Mouse (Mus musculus) liver, embryonic 14.5 days (tissue): ENCODE results near the gene P2ry6. TPM values are rescaled to one million over a fixed set of nuclear protein-coding genes. Genes with fewer than 3 reads are reported as not detected.

ENCODE experiments used
- ATAC-seq: fragments of 200-750 bp; cut with Nextera tagmentation; 2 replicates; pipeline ENCODE4 v1.8.0; 2017; ENCODE audit warnings: moderate number of reproducible peaks, mild to moderate bottlenecking, moderate library complexity; ENCODE audit not compliant: insufficient read depth
- DNase-seq, 3 experiments: peaks; one replicate each; pipeline ENCODE4 v3.0.0-alpha.2; 2012 to 2013; ENCODE audit warnings: low read depth in 3 of 3, low spot score in 3 of 3
- H3K27ac ChIP-seq: fragments of 300-500 bp; sonication (generic); 2 replicates; pipeline ENCODE4 v1.5.1; 2014; ENCODE audit warnings: moderate library complexity, mild to moderate bottlenecking, control low read depth, inconsistent platforms
- H3K27me3 ChIP-seq: fragments of 300-500 bp; sonication (generic); 2 replicates; pipeline ENCODE4 v1.6.1; 2014; ENCODE audit warnings: mild to moderate bottlenecking, low read length, moderate library complexity; ENCODE audit not compliant: control insufficient read depth, insufficient read depth
- H3K36me3 ChIP-seq: fragments of 300-500 bp; sonication (generic); replicated peaks from 2 replicates; pipeline ENCODE4 v1.6.1; 2014; ENCODE audit warnings: low read depth; ENCODE audit not compliant: control insufficient read depth, insufficient read depth
- H3K4me1 ChIP-seq, 2 experiments: fragments of 200-500 bp in 1 of 2; fragments of 300-500 bp in 1 of 2; sonication (generic) in 1 of 2; replicated peaks; 2 replicates each; pipeline ENCODE4 v1.6.1; 2012 to 2014; ENCODE audit warnings: antibody characterized with exemption in 1 of 2, inconsistent platforms in 1 of 2, low read length in 1 of 2; ENCODE audit not compliant: control insufficient read depth in 2 of 2, insufficient read depth in 2 of 2
- H3K4me2 ChIP-seq: fragments of 300-500 bp; sonication (generic); 2 replicates; pipeline ENCODE4 v1.6.1; 2014; ENCODE audit warnings: low read depth, mild to moderate bottlenecking, control low read depth, moderate library complexity
- H3K4me3 ChIP-seq, 2 experiments: fragments of 200-500 bp in 1 of 2; fragments of 300-500 bp in 1 of 2; sonication (generic) in 1 of 2; 2 replicates each; pipeline ENCODE4 v1.5.1; 2012 to 2014; ENCODE audit warnings: low read depth in 2 of 2, low read length in 2 of 2, mild to moderate bottlenecking in 2 of 2, control low read depth in 1 of 2, inconsistent platforms in 1 of 2, moderate library complexity in 1 of 2; ENCODE audit not compliant: insufficient read depth in 1 of 2
- H3K9ac ChIP-seq: fragments of 300-500 bp; sonication (generic); replicated peaks from 2 replicates; pipeline ENCODE4 v1.6.1; 2014; ENCODE audit warnings: mild to moderate bottlenecking, control low read depth, moderate library complexity
- H3K9me3 ChIP-seq: fragments of 300-500 bp; sonication (generic); 2 replicates; pipeline ENCODE4 v1.6.1; 2016; ENCODE audit warnings: low read length, mixed read lengths; ENCODE audit not compliant: control insufficient read depth
- CTCF ChIP-seq: IDR thresholded peaks from 2 replicates; pipeline ENCODE4 v1.5.1; 2016; ENCODE audit warnings: antibody characterized with exemption, low read depth, control low read depth
- EP300 ChIP-seq: IDR thresholded peaks from 2 replicates; pipeline ENCODE4 v1.6.1; 2016; ENCODE audit warnings: antibody characterized with exemption, low read depth
- WGBS: fragments of 180-500 bp; shearing (Covaris S2); extraction: QIAGEN DNeasy Blood & Tissue Kit; methylation state at CpG from one replicate; pipeline ENCODE4 v1.1.7; 2014; ENCODE audit not compliant: insufficient replicate concordance; 5-methylcytosine and 5-hydroxymethylcytosine counted together
- polyA plus RNA-seq, 2 experiments: library from polyadenylated mRNA; depleted of rRNA in 1 of 2; stranded (reverse) in 1 of 2; unstranded in 1 of 2; fragments of >200 nt; fragmentation: Nextera tagmentation in 1 of 2; extraction: Ambion mirVana in 1 of 2; gene quantifications; 2 replicates each; pipeline versions ENCODE4 v1.2.1 to v1.2.3; 2012 to 2014

The P2ry6 gene
- polyA plus RNA-seq, 2 experiments, result 2.0 to 2.9 TPM

DNA sequence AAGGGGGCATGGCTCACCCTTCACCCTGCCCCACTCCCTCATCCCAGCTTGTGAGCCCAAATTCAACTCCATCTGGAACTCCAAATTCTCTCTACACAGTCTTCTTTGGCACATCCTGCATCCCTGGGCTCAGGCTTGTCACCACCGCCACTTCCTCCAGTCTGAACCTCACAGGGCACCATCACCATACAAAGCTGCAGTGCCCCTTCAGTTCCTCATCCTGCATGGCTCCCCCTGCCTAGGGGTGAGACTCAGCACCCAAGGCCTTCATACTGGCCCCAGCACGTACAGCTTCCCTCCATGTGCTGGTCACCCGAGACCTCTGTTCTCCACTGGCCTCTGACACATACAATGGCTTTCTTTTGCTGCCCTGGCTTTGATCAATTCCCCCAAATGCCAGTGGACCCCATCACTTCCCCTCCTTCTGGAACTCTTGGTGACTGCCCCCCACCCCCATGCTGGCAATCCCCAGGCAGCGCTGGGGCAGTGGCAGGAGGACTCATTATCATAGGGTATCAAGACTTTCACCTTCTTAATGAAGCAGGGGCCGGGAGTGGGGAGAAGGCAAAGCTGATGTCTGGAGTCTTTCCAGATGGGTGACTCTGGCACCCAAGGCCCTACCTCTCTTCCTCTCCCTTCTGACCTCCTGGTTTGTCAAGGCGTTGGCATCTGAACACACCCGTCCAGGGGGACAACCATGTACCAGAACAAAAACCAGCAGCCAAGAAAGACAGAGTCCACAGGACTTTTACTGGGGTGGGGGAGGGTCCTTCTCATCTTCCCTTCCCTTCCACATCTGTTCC is 55.2 kb downstream of the P2ry6 start:
- 62% methylated on average over 7 of the region's 7 CpGs for WGBS
- Histone ChIP-seq H3K4me2 (no peak overlapping the region), H3K36me3 (no peaks in the 10 kb centered on the region), H3K4me3 (no peak overlapping the region), H3K27ac (no peak overlapping the region), H3K9ac (no peak overlapping the region), H3K4me1 (peaks cover 0 to 3% of the 10 kb centered on the region in 2 experiments; a peak in 2 of 4 replicates), H3K9me3 (no peaks in the 10 kb centered on the region), H3K27me3 (no peaks in the 10 kb centered on the region)
- DNase-seq (no peak), ATAC-seq (no peak)
- no peak for TF ChIP-seq EP300

DNA sequence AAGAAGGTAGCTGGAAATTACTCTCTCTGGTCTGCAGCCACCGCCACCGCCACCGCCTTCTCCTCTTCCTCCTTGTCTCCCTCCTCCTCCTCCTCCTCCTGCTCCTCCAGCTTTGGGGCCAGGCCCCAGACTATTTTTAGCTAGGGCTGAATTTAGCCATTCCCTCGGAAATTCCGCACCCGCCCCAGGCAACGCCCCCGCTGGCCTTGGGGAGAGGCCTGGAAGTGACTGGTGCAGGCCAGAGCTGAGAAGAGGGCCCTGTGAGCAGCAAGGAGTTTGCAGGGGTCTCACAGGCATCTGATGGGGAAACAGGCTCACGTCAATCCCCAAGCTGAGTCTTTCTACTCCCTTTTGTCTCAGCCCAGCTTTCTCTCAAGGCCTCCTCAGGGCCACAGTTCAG is 56.3 kb downstream of the P2ry6 start:
- 49% methylated on average over 9 of the region's 9 CpGs for WGBS
- H3K4me3 ChIP-seq, result no peak overlapping the region
- no peak for TF ChIP-seq EP300
- TF ChIP-seq CTCF, result no peak
- H3K4me1 ChIP-seq, result peaks cover 0 to 4% of the 10 kb centered on the region in 2 experiments; a peak in 2 of 4 replicates
- no peaks in the 10 kb centered on the region for H3K9me3 ChIP-seq
- no peak overlapping the region for H3K4me2 ChIP-seq
- H3K36me3 ChIP-seq, result no peaks in the 10 kb centered on the region
- H3K27me3 ChIP-seq, result no peaks in the 10 kb centered on the region
- no peak overlapping the region for H3K9ac ChIP-seq
- no peak for DNase-seq
- ATAC-seq, result no peak
- no peak overlapping the region for H3K27ac ChIP-seq

DNA sequence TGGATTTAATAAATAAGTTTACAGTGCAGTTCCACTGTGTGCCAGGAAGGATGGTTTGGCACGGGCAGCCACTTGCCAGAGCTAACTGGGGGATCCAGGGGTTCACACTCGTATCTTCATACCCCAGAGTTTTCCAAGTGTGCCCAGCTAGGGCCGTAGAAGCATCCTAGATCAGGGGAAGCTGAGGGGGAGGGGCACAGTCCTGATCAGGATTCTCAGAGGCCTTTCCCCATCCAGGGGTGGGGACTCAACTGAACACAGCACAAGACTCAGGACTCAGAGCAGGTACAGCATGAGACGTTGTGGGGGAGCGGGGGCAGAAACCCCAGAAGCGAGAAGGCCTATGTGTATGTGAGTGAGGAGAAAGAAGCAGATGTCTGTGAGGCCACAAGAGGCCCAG is 56.7 kb downstream of the P2ry6 start:
- DNase-seq (no peak), ATAC-seq (no peak)
- H3K4me2 ChIP-seq, result no peak overlapping the region
- no peaks in the 10 kb centered on the region for H3K36me3 ChIP-seq
- TF ChIP-seq EP300 (no peak), CTCF (no peak)
- H3K27ac ChIP-seq, result no peak overlapping the region
- H3K4me1 ChIP-seq, result peaks cover 0 to 4% of the 10 kb centered on the region in 2 experiments; a peak in 2 of 4 replicates
- no peaks in the 10 kb centered on the region for H3K27me3 ChIP-seq
- H3K4me3 ChIP-seq, result no peak overlapping the region
- no peak overlapping the region for H3K9ac ChIP-seq
- 60% methylated on average over 6 of the region's 6 CpGs for WGBS
- no peaks in the 10 kb centered on the region for H3K9me3 ChIP-seq

DNA sequence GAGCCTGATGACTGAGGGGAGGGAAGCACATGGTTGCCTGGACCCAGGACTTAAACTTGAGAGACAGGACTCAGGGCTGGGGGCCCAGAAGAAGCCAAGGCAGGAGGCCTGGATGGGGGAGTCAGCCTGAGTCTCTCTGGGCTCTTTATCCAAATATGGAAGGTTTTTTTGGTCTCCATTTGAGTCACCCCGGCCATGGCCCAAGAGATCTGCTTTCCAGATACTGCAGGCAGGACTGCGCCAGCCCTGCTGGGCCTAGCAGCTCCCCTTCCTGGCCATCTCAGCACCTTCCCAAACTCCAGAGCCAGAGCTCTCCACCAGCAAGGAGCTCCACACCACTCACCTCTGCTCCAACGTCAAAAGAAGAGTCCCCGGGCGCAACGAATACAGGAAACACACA is 57.9 kb downstream of the P2ry6 start:
- H3K36me3 ChIP-seq, result no peaks in the 10 kb centered on the region
- no peak overlapping the region for H3K4me3 ChIP-seq
- no peak for ATAC-seq
- no peak overlapping the region for H3K4me2 ChIP-seq
- no peaks in the 10 kb centered on the region for H3K9me3 ChIP-seq
- no peaks in the 10 kb centered on the region for H3K27me3 ChIP-seq
- no peak for TF ChIP-seq CTCF
- TF ChIP-seq EP300, result no peak
- no peak overlapping the region for H3K27ac ChIP-seq
- H3K9ac ChIP-seq, result no peak overlapping the region
- WGBS, result 57% methylated on average over 6 of the region's 6 CpGs
- peaks cover 0 to 4% of the 10 kb centered on the region in 2 experiments; a peak in 2 of 4 replicates for H3K4me1 ChIP-seq
- DNase-seq, result no peak

DNA sequence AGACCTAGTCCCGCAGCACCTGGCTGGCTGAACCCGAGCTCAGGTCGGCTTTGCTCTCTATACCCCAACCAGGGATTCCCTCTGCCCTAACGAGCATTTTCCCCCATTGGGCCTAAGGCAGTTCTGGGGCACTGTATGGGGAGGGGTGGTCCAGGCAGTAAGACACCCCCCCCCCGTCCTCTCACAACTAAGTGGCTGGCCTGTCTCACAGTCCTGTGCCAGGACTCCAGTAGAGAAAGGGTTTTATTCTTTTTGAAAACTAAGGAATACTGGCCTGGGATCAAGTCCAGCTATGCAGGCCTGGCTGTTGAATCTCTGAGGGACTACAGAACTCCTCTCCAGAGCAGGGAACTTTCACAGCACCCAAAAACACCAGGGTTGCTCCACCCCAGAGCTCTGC is 59.2 kb downstream of the P2ry6 start:
- peaks cover 0 to 12% of the 10 kb centered on the region in 2 experiments; a peak in 2 of 4 replicates for H3K4me1 ChIP-seq
- DNase-seq, result no peak

More for the DNA sequence above, 59.2 kb downstream of the P2ry6 start:
- no peaks in the 10 kb centered on the region for H3K9me3 ChIP-seq
- no peak overlapping the region for H3K27ac ChIP-seq
- H3K4me3 ChIP-seq, result no peak overlapping the region
- WGBS, result 62% methylated on average over 5 of the region's 5 CpGs
- H3K36me3 ChIP-seq, result no peaks in the 10 kb centered on the region
- no peak for ATAC-seq
- TF ChIP-seq EP300 (no peak), CTCF (no peak)
- no peak overlapping the region for H3K9ac ChIP-seq
- H3K27me3 ChIP-seq, result no peaks in the 10 kb centered on the region
- no peak overlapping the region for H3K4me2 ChIP-seq
